Mouse (Mus musculus): ENCODE measurements around the gene Arhgef1. TPM values are rescaled to one million over a fixed set of nuclear protein-coding genes. Genes with fewer than 3 reads are reported as not detected.

Gene Arhgef1
- 67.5 and 91.2 TPM in 2 replicates for polyA plus RNA-seq (2014; fragmentation: Nextera tagmentation; extraction: Ambion mirVana)

GRCm38 (mm10) chr7:24902630-24903443, at the start of gene Arhgef1:
Arhgef1 (plus strand) TSS chr7:24902912.
- peak within 1 kb of the TSS; percentile 84 for H3K9ac ChIP-seq (ENCODE audit: low read depth, low read length)
- peaks cover 23% of the 10 kb centered on the region for H3K4me1 ChIP-seq (ENCODE audit: control insufficient read depth, insufficient read depth, low read length)
- peak within 1 kb of the TSS; percentile 55 for H3K4me2 ChIP-seq (replicated peaks; ENCODE audit: low read depth, low read length)
- 9% methylated on average over 31 of the region's 68 CpGs for WGBS
- H3K27ac ChIP-seq (ENCODE audit: low read depth, low read length), result peak within 1 kb of the TSS; percentile 88
- H3K27me3 ChIP-seq (ENCODE audit: control insufficient read depth, insufficient read depth, low read length), result no peaks in the 10 kb centered on the region
- peak within 1 kb of the TSS; percentile 73 for H3K4me3 ChIP-seq (ENCODE audit: low read length)
- no peaks in the 10 kb centered on the region for H3K36me3 ChIP-seq (ENCODE audit: control insufficient read depth, insufficient read depth, low read length)
- H3K9me3 ChIP-seq (ENCODE audit: control insufficient read depth, low read length), result no peaks in the 10 kb centered on the region
- ATAC-seq (ENCODE audit: low FRiP score, low TSS enrichment), result no peak

GRCm38 (mm10) chr7:24853233-24853563, 49.5 kb upstream of the Arhgef1 start:
- peaks cover 4% of the 10 kb centered on the region; the same call in 1 of the 2 replicates for H3K4me1 ChIP-seq (ENCODE audit: control insufficient read depth, insufficient read depth, low read length)
- H3K9me3 ChIP-seq (ENCODE audit: control insufficient read depth, low read length), result no peaks in the 10 kb centered on the region
- no peaks in the 10 kb centered on the region for H3K27me3 ChIP-seq (ENCODE audit: control insufficient read depth, insufficient read depth, low read length)
- no peak overlapping the region for H3K9ac ChIP-seq (ENCODE audit: low read depth, low read length)
- no peak overlapping the region for H3K4me3 ChIP-seq (ENCODE audit: low read length)
- H3K36me3 ChIP-seq (ENCODE audit: control insufficient read depth, insufficient read depth, low read length), result no peaks in the 10 kb centered on the region
- no peak overlapping the region for H3K4me2 ChIP-seq (replicated peaks; ENCODE audit: low read depth, low read length)
- no peak for ATAC-seq (ENCODE audit: low FRiP score, low TSS enrichment)
- no peak overlapping the region for H3K27ac ChIP-seq (ENCODE audit: low read depth, low read length)

- WGBS, result 25% methylated on average over 7 of the region's 7 CpGs
- Histone ChIP-seq H3K4me3 (ENCODE audit: low read length) (no peak overlapping the region), H3K4me1 (ENCODE audit: control insufficient read depth, insufficient read depth, low read length) (peaks cover 4% of the 10 kb centered on the region; the same call in 1 of the 2 replicates), H3K27ac (ENCODE audit: low read depth, low read length) (no peak overlapping the region), H3K36me3 (ENCODE audit: control insufficient read depth, insufficient read depth, low read length) (no peaks in the 10 kb centered on the region), H3K9ac (ENCODE audit: low read depth, low read length) (no peak overlapping the region), H3K4me2 (replicated peaks; ENCODE audit: low read depth, low read length) (no peak overlapping the region), H3K27me3 (ENCODE audit: control insufficient read depth, insufficient read depth, low read length) (no peaks in the 10 kb centered on the region), H3K9me3 (ENCODE audit: control insufficient read depth, low read length) (no peaks in the 10 kb centered on the region)
- peak; percentile 53; the same call in 1 of the 2 replicates for ATAC-seq (ENCODE audit: low FRiP score, low TSS enrichment)
Observed at GRCm38 (mm10) chr7:24853695-24854094, 49.0 kb upstream of the Arhgef1 start.

- Histone ChIP-seq H3K36me3 (ENCODE audit: control insufficient read depth, insufficient read depth, low read length) (no peaks in the 10 kb centered on the region), H3K9ac (ENCODE audit: low read depth, low read length) (no peak overlapping the region), H3K27ac (ENCODE audit: low read depth, low read length) (no peak overlapping the region), H3K4me2 (replicated peaks; ENCODE audit: low read depth, low read length) (no peak overlapping the region), H3K4me3 (ENCODE audit: low read length) (no peak overlapping the region), H3K27me3 (ENCODE audit: control insufficient read depth, insufficient read depth, low read length) (no peaks in the 10 kb centered on the region), H3K9me3 (ENCODE audit: control insufficient read depth, low read length) (no peaks in the 10 kb centered on the region), H3K4me1 (ENCODE audit: control insufficient read depth, insufficient read depth, low read length) (peaks cover 4% of the 10 kb centered on the region; the same call in 1 of the 2 replicates)
- WGBS, result 53% methylated on average over 6 of the region's 6 CpGs
- no peak for ATAC-seq (ENCODE audit: low FRiP score, low TSS enrichment)
Observed at GRCm38 (mm10) chr7:24856460-24857120, 46.1 kb upstream of the Arhgef1 start.

GRCm38 (mm10) chr7:24859234-24859633, 43.5 kb upstream of the Arhgef1 start:
- H3K4me1 ChIP-seq (ENCODE audit: control insufficient read depth, insufficient read depth, low read length), result no peaks in the 10 kb centered on the region
- WGBS, result 69% methylated on average over 5 of the region's 5 CpGs
- H3K4me2 ChIP-seq (replicated peaks; ENCODE audit: low read depth, low read length), result no peak overlapping the region
- no peaks in the 10 kb centered on the region for H3K36me3 ChIP-seq (ENCODE audit: control insufficient read depth, insufficient read depth, low read length)
- H3K27ac ChIP-seq (ENCODE audit: low read depth, low read length), result no peak overlapping the region
- no peaks in the 10 kb centered on the region for H3K27me3 ChIP-seq (ENCODE audit: control insufficient read depth, insufficient read depth, low read length)
- no peak for ATAC-seq (ENCODE audit: low FRiP score, low TSS enrichment)
- no peak overlapping the region for H3K9ac ChIP-seq (ENCODE audit: low read depth, low read length)
- H3K4me3 ChIP-seq (ENCODE audit: low read length), result no peak overlapping the region
- no peaks in the 10 kb centered on the region for H3K9me3 ChIP-seq (ENCODE audit: control insufficient read depth, low read length)

- no peak within 1 kb of the TSS for H3K4me3 ChIP-seq (ENCODE audit: low read length)
Observed at GRCm38 (mm10) chr7:24861913-24862312, 40.8 kb upstream of the Arhgef1 start, which contains the start of gene Gm9844. Gm9844 (plus strand) TSS chr7:24862213.

GRCm38 (mm10) chr7:24862853-24863252, 39.9 kb upstream of the Arhgef1 start:
- H3K36me3 ChIP-seq (ENCODE audit: control insufficient read depth, insufficient read depth, low read length), result no peaks in the 10 kb centered on the region
- H3K4me1 ChIP-seq (ENCODE audit: control insufficient read depth, insufficient read depth, low read length), result no peaks in the 10 kb centered on the region
- no peak overlapping the region for H3K4me3 ChIP-seq (ENCODE audit: low read length)
- H3K27ac ChIP-seq (ENCODE audit: low read depth, low read length), result no peak overlapping the region
- H3K4me2 ChIP-seq (replicated peaks; ENCODE audit: low read depth, low read length), result no peak overlapping the region
- no peaks in the 10 kb centered on the region for H3K27me3 ChIP-seq (ENCODE audit: control insufficient read depth, insufficient read depth, low read length)
- H3K9ac ChIP-seq (ENCODE audit: low read depth, low read length), result no peak overlapping the region
- no peaks in the 10 kb centered on the region for H3K9me3 ChIP-seq (ENCODE audit: control insufficient read depth, low read length)
- 85% methylated on average over 4 of the region's 4 CpGs for WGBS
- ATAC-seq (ENCODE audit: low FRiP score, low TSS enrichment), result no peak

More at GRCm38 (mm10) chr7:24861913-24862312, 40.8 kb upstream of the Arhgef1 start, which contains the start of gene Gm9844:
- Histone ChIP-seq H3K27ac (ENCODE audit: low read depth, low read length) (no peak within 1 kb of the TSS), H3K4me2 (replicated peaks; ENCODE audit: low read depth, low read length) (no peak within 1 kb of the TSS), H3K27me3 (ENCODE audit: control insufficient read depth, insufficient read depth, low read length) (no peaks in the 10 kb centered on the region), H3K4me1 (ENCODE audit: control insufficient read depth, insufficient read depth, low read length) (no peaks in the 10 kb centered on the region), H3K9ac (ENCODE audit: low read depth, low read length) (no peak within 1 kb of the TSS), H3K9me3 (ENCODE audit: control insufficient read depth, low read length) (no peaks in the 10 kb centered on the region), H3K36me3 (ENCODE audit: control insufficient read depth, insufficient read depth, low read length) (no peaks in the 10 kb centered on the region)
- no peak for ATAC-seq (ENCODE audit: low FRiP score, low TSS enrichment)
- WGBS, result 83% methylated on average over 7 of the region's 7 CpGs

- Histone ChIP-seq H3K27me3 (ENCODE audit: control insufficient read depth, insufficient read depth, low read length) (no peaks in the 10 kb centered on the region), H3K27ac (ENCODE audit: low read depth, low read length) (no peak overlapping the region), H3K9me3 (ENCODE audit: control insufficient read depth, low read length) (no peaks in the 10 kb centered on the region), H3K36me3 (ENCODE audit: control insufficient read depth, insufficient read depth, low read length) (no peaks in the 10 kb centered on the region), H3K4me1 (ENCODE audit: control insufficient read depth, insufficient read depth, low read length) (no peaks in the 10 kb centered on the region), H3K4me2 (replicated peaks; ENCODE audit: low read depth, low read length) (no peak overlapping the region), H3K9ac (ENCODE audit: low read depth, low read length) (no peak overlapping the region), H3K4me3 (ENCODE audit: low read length) (no peak overlapping the region)
- 38% methylated on average over 6 of the region's 6 CpGs for WGBS
- no peak for ATAC-seq (ENCODE audit: low FRiP score, low TSS enrichment)
Observed at GRCm38 (mm10) chr7:24864156-24864555, 38.6 kb upstream of the Arhgef1 start.

- Histone ChIP-seq H3K9ac (ENCODE audit: low read depth, low read length) (no peak overlapping the region), H3K4me3 (ENCODE audit: low read length) (no peak overlapping the region), H3K36me3 (ENCODE audit: control insufficient read depth, insufficient read depth, low read length) (no peaks in the 10 kb centered on the region), H3K4me1 (ENCODE audit: control insufficient read depth, insufficient read depth, low read length) (no peaks in the 10 kb centered on the region), H3K4me2 (replicated peaks; ENCODE audit: low read depth, low read length) (no peak overlapping the region), H3K9me3 (ENCODE audit: control insufficient read depth, low read length) (no peaks in the 10 kb centered on the region), H3K27me3 (ENCODE audit: control insufficient read depth, insufficient read depth, low read length) (no peaks in the 10 kb centered on the region), H3K27ac (ENCODE audit: low read depth, low read length) (no peak overlapping the region)
- WGBS, result 71% methylated on average over 17 of the region's 17 CpGs
- ATAC-seq (ENCODE audit: low FRiP score, low TSS enrichment), result no peak
Observed at GRCm38 (mm10) chr7:24869080-24869479, 33.6 kb upstream of the Arhgef1 start.

All from kidney, embryonic 14.5 days (tissue).